ENCODE assay signal across 13 mouse cellular contexts in the genomic region with DNA sequence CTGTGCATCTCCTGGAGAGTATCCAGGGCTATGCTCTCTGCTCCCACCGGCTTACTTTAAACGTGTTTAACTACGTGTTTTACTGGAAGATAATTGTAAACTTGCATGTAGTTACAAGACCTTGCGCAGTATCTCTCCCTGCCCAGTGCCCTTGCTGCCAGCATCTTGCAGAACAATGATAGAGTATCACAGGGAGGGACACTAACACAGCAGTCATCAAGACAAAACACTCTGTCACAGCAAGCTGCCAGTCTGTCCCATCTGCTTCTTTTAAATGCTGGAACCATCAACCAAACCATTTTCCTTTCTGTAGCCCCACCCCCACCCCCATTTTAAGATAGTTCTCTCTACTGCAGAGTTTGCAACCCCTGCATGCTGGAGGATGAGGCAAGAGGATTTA. TPM values are rescaled to one million over a fixed set of nuclear protein-coding genes. Genes with fewer than 3 reads are reported as not detected.
DNase-seq lines count a peak whose midpoint lies in the region; ATAC-seq and TF ChIP-seq lines count a peak whose summit lies in the region.
"Had no signal": no experiment of that assay in that cellular context is flagged by ENCODE, and none has a peak within 500 bp of the region (broad histone marks: within the 10 kb centered on the region; RNA-seq: fewer than 3 reads in every experiment).

No protein-coding gene starts in this region.

- peak overlapping the region; percentile 61 for H3K27ac ChIP-seq in kidney, embryonic 16.5 days (ENCODE audit: low read length)
- no peak overlapping the region for H3K27ac ChIP-seq in kidney, adult 2 months (ENCODE audit: insufficient read depth, low read depth, low read length)
- H3K27ac ChIP-seq in hindbrain, embryonic 14.5 days = no peak overlapping the region
- H3K27ac ChIP-seq in liver, embryonic 16.5 days (ENCODE audit: low read length) = peak overlapping the region; percentile 79
- H3K27ac ChIP-seq: gastrocnemius, adult 2 months; heart, embryonic 10.5 days had no signal

- H3K4me2 ChIP-seq in kidney, embryonic 16.5 days (replicated peaks; ENCODE audit: low read depth, low read length) = no peak overlapping the region
- H3K4me2 ChIP-seq in hindbrain, embryonic 14.5 days (replicated peaks) = 0 out of 2 replicates have a peak overlapping the region, but pooled peaks have one; percentile 3
- 0 out of 2 replicates have a peak overlapping the region, but pooled peaks have one; percentile 10 for H3K4me2 ChIP-seq in liver, embryonic 16.5 days (ENCODE audit: low read depth, low read length)
- H3K4me2 ChIP-seq: lung, embryonic 14.5 days had no signal

- WGBS in kidney, embryonic 16.5 days = 57% methylated on average over 4 of the region's 4 CpGs
- WGBS in kidney, adult 2 months = 36% methylated on average over 4 of the region's 4 CpGs
- WGBS in hindbrain, embryonic 14.5 days = 50% methylated on average over 4 of the region's 4 CpGs
- 26% methylated on average over 4 of the region's 4 CpGs for WGBS in liver, embryonic 16.5 days (ENCODE audit: insufficient replicate concordance)

- 0 out of 2 replicates have a peak overlapping the region, but pooled peaks have one; percentile 15 for H3K9ac ChIP-seq in kidney, embryonic 16.5 days (replicated peaks; ENCODE audit: low read length)
- no peak overlapping the region for H3K9ac ChIP-seq in hindbrain, embryonic 14.5 days
- H3K9ac ChIP-seq in liver, embryonic 16.5 days (ENCODE audit: low read depth, low read length) = 0 out of 2 replicates have a peak overlapping the region, but pooled peaks have one; percentile 13
- H3K9ac ChIP-seq: lung, embryonic 14.5 days had no signal

- H3K9me3 ChIP-seq in kidney, embryonic 16.5 days (ENCODE audit: low read length) = no peaks in the 10 kb centered on the region
- H3K9me3 ChIP-seq in hindbrain, embryonic 14.5 days (ENCODE audit: control insufficient read depth, low read length) = no peaks in the 10 kb centered on the region
- H3K9me3 ChIP-seq in liver, embryonic 16.5 days (replicated peaks; ENCODE audit: control insufficient read depth, low read length) = no peaks in the 10 kb centered on the region
- H3K9me3 ChIP-seq: heart, embryonic 10.5 days had no signal

- ATAC-seq in kidney, embryonic 16.5 days (ENCODE audit: low FRiP score, low TSS enrichment) = no peak
- ATAC-seq in hindbrain, embryonic 14.5 days (ENCODE audit: low FRiP score) = peak; percentile 44
- ATAC-seq in liver, embryonic 16.5 days (ENCODE audit: low read depth) = peak; percentile 49
- ATAC-seq: activated CD4-positive, CD25-positive, alpha-beta regulatory T cell, adult 4 months had no signal

- intact Hi-C loops in gastrocnemius, postnatal 14 days (cut with DNase I; ENCODE audit: low total_unique reads) = no loop called here

- no peak for TF ChIP-seq POLR2A in kidney, adult 2 months (IDR thresholded peaks at IDR 0.05; ENCODE audit: low read depth, low read length)

- TF ChIP-seq CTCF in kidney, adult 2 months (conservative IDR thresholded peaks at IDR 0.05; ENCODE audit: insufficient read depth, insufficient read length, low read depth, low read length) = no peak

- no peaks in the 10 kb centered on the region for H3K27me3 ChIP-seq in kidney, embryonic 16.5 days (ENCODE audit: insufficient read depth, low read length)
- no peaks in the 10 kb centered on the region for H3K27me3 ChIP-seq in kidney, adult 2 months (replicated peaks; ENCODE audit: control insufficient read depth, insufficient read depth, low read length)
- no peaks in the 10 kb centered on the region for H3K27me3 ChIP-seq in hindbrain, embryonic 14.5 days (ENCODE audit: control insufficient read depth, insufficient read depth, low read length)
- no peaks in the 10 kb centered on the region for H3K27me3 ChIP-seq in liver, embryonic 16.5 days (ENCODE audit: control insufficient read depth, insufficient read depth, low read depth, low read length)

- H3K4me3 ChIP-seq in kidney, embryonic 16.5 days (ENCODE audit: low read length) = no peak overlapping the region
- H3K4me3 ChIP-seq in kidney, adult 2 months (ENCODE audit: insufficient read depth, low read depth, low read length) = no peak overlapping the region
- H3K4me3 ChIP-seq in hindbrain, embryonic 14.5 days (replicated peaks; ENCODE audit: low read length) = no peak overlapping the region
- no peak overlapping the region for H3K4me3 ChIP-seq in liver, embryonic 16.5 days (ENCODE audit: low read depth, low read length)
- H3K4me3 ChIP-seq: gastrocnemius, adult 2 months; heart, embryonic 10.5 days had no signal

- peaks cover 18% of the 10 kb centered on the region for H3K4me1 ChIP-seq in kidney, embryonic 16.5 days (ENCODE audit: insufficient read depth, low read length)
- H3K4me1 ChIP-seq in kidney, adult 2 months (ENCODE audit: control insufficient read depth, insufficient read depth, low read length) = peaks cover 10% of the 10 kb centered on the region; the same call in 1 of the 2 replicates
- no peaks in the 10 kb centered on the region for H3K4me1 ChIP-seq in hindbrain, embryonic 14.5 days (replicated peaks; ENCODE audit: control insufficient read depth, insufficient read depth, low read length)
- peaks cover 87% of the 10 kb centered on the region for H3K4me1 ChIP-seq in liver, embryonic 16.5 days (ENCODE audit: control insufficient read depth, low read depth, low read length)

- DNase-seq in kidney, adult 2 months = no peak
- peak; percentile 44 for DNase-seq in brain, adult 2 months (ENCODE audit: low read depth, low spot score)
- no peak for DNase-seq in hindbrain, embryonic 14.5 days (ENCODE audit: low spot score)
- no peak for DNase-seq in spleen, adult 12 weeks (ENCODE audit: low spot score)
- no peak for DNase-seq in gastrocnemius, postnatal 14 days
- DNase-seq: cerebellum, adult 9-10 months; heart, postnatal 4 days; lung, embryonic 14.5 days had no signal

- H3K36me3 ChIP-seq in kidney, embryonic 16.5 days (ENCODE audit: insufficient read depth, low read length) = no peaks in the 10 kb centered on the region
- no peaks in the 10 kb centered on the region for H3K36me3 ChIP-seq in kidney, adult 2 months (ENCODE audit: control insufficient read depth, insufficient read depth, low read length)
- H3K36me3 ChIP-seq in hindbrain, embryonic 14.5 days (replicated peaks; ENCODE audit: control insufficient read depth, insufficient read depth) = no peaks in the 10 kb centered on the region
- no peaks in the 10 kb centered on the region for H3K36me3 ChIP-seq in liver, embryonic 16.5 days (ENCODE audit: control insufficient read depth, insufficient read depth)
- H3K36me3 ChIP-seq: heart, embryonic 10.5 days had no signal

RNA-seq across cellular contexts. Expression of gene Syne3, which starts 6.6 kb away (rescaled TPM):
- polyA plus RNA-seq in kidney, embryonic 16.5 days (2015; fragmentation: Nextera tagmentation; extraction: Ambion mirVana) = 0.51 and 1.1 TPM in 2 replicates
- polyA plus RNA-seq in kidney, adult 2 months (2012; rRNA removed) = 2.7 and 3.1 TPM in 2 replicates
- 0.35 TPM in 2 replicates for polyA plus RNA-seq in hindbrain, embryonic 14.5 days (2014; fragmentation: Nextera tagmentation; extraction: Ambion mirVana)
- polyA plus RNA-seq in liver, embryonic 16.5 days (2015; fragmentation: Nextera tagmentation; extraction: Ambion mirVana) = 2.8 TPM in 2 replicates
- total RNA-seq in gastrocnemius, postnatal 14 days (2021) = 1 to 10 TPM; 5.7 TPM

RNA-seq across cellular contexts. Expression of gene Glrx5, which starts 16.3 kb away (rescaled TPM):
- 162 and 174 TPM in 2 replicates for polyA plus RNA-seq in kidney, embryonic 16.5 days (2015; fragmentation: Nextera tagmentation; extraction: Ambion mirVana)
- polyA plus RNA-seq in kidney, adult 2 months (2012; rRNA removed) = 138 and 139 TPM in 2 replicates
- polyA plus RNA-seq in hindbrain, embryonic 14.5 days (2014; fragmentation: Nextera tagmentation; extraction: Ambion mirVana) = 183 and 189 TPM in 2 replicates
- polyA plus RNA-seq in liver, embryonic 16.5 days (2015; fragmentation: Nextera tagmentation; extraction: Ambion mirVana) = 424 and 446 TPM in 2 replicates
- total RNA-seq in gastrocnemius, postnatal 14 days (2021) = 10 to 100 TPM; 66.0 to 67.1 TPM

Comparison
In these comparisons a context has a peak if more than half of its experiments do, and no peak if none do; other contexts are left out.
1. H3K27ac ChIP-seq: peak in kidney, embryonic 16.5 days (single experiment) and liver, embryonic 16.5 days (single experiment); none in kidney, adult 2 months (single experiment) and hindbrain, embryonic 14.5 days (single experiment).